Mouse (Mus musculus) T-cell, adult 2 months (primary cell): ENCODE results near the gene Neurl2.
A peak's percentile ranks its signal among the peaks of the same experiment; 100 is the strongest.
"Not testable (repeated sequence)": the region's sequence is repeated elsewhere in the genome, so short reads cannot be mapped to it uniquely, and the experiment has no call there.

Experiments used
- DNase-seq: peaks from one replicate; pipeline ENCODE4 v3.0.0; 2022; ENCODE audit warnings: low spot score

Gene Neurl2

GRCm38 (mm10) chr2:164833314-164833959, at the start of gene Neurl2:
Neurl2 (minus strand) TSS chr2:164833456.
- peak; percentile 85 for DNase-seq

GRCm38 (mm10) chr2:164882619-164883018, 49.4 kb upstream of the Neurl2 start:
- DNase-seq, result no peak

- peak; percentile 96 for DNase-seq
Observed at GRCm38 (mm10) chr2:164879568-164880277, 46.5 kb upstream of the Neurl2 start.

- peak; percentile 90 for DNase-seq
Observed at GRCm38 (mm10) chr2:164879228-164879567, 45.9 kb upstream of the Neurl2 start, which contains the start of gene Pcif1. Pcif1 (plus strand) TSS chr2:164879304.

- DNase-seq, result peak; percentile 29
Observed at GRCm38 (mm10) chr2:164878509-164879227, 45.4 kb upstream of the Neurl2 start.

GRCm38 (mm10) chr2:164877376-164878215, 44.3 kb upstream of the Neurl2 start:
- DNase-seq, result not testable (repeated sequence)

- DNase-seq, result not testable (repeated sequence)
Observed at GRCm38 (mm10) chr2:164875648-164876047, 42.4 kb upstream of the Neurl2 start.

GRCm38 (mm10) chr2:164874239-164874769, 41.0 kb upstream of the Neurl2 start:
- DNase-seq, result no peak

- no peak for DNase-seq
Observed at GRCm38 (mm10) chr2:164873621-164874020, 40.4 kb upstream of the Neurl2 start.

GRCm38 (mm10) chr2:164871602-164872303, 38.5 kb upstream of the Neurl2 start:
- no peak for DNase-seq

- peak; percentile 55 for DNase-seq
Observed at GRCm38 (mm10) chr2:164868491-164868890, 35.2 kb upstream of the Neurl2 start.

- no peak for DNase-seq
Observed at GRCm38 (mm10) chr2:164867566-164867965, 34.3 kb upstream of the Neurl2 start.

- peak; percentile 54 for DNase-seq
Observed at GRCm38 (mm10) chr2:164866741-164867551, 33.7 kb upstream of the Neurl2 start.

- DNase-seq, result no peak
Observed at GRCm38 (mm10) chr2:164864593-164864992, 31.3 kb upstream of the Neurl2 start.

- DNase-seq, result not testable (repeated sequence)
Observed at GRCm38 (mm10) chr2:164863411-164863810, 30.2 kb upstream of the Neurl2 start.

- no peak for DNase-seq
Observed at GRCm38 (mm10) chr2:164862179-164862861, 29.1 kb upstream of the Neurl2 start.

GRCm38 (mm10) chr2:164861094-164861493, 27.8 kb upstream of the Neurl2 start:
- DNase-seq, result no peak

GRCm38 (mm10) chr2:164859640-164860432, 26.6 kb upstream of the Neurl2 start:
- no peak for DNase-seq

GRCm38 (mm10) chr2:164859155-164859554, 25.9 kb upstream of the Neurl2 start:
- no peak for DNase-seq
